ENCODE assay signal across 8 mouse cellular contexts in the genomic region with DNA sequence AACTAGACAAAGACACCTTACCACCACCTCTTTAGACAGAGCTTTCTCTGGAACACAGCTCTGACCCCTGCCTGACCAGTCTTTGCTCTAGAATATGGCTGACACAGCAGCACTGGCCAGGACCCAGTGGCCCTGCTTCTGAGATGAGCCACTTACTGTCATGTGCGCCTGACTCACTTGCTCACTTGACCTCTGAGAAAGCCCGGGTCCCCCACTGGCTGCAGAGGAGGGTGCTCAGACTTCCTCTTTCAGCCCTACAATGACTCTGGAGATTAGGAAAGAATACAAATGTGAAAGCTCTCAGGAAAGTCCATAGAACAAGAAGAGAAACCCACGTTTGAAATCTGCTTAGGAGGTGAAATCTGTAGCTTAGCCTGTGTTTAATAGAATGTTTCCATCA. TPM values are rescaled to one million over a fixed set of nuclear protein-coding genes. Genes with fewer than 3 reads are reported as not detected.
DNase-seq lines count a peak whose midpoint lies in the region; ATAC-seq and TF ChIP-seq lines count a peak whose summit lies in the region.

No protein-coding gene starts in this region.

- H3K4me3 ChIP-seq in kidney, embryonic 14.5 days (ENCODE audit: low read length) = no peak overlapping the region
- no peak overlapping the region for H3K4me3 ChIP-seq in MEL (ENCODE audit: control insufficient read depth in 1 of 2, insufficient read depth in 1 of 2, low read depth in 2 of 2, low read length in 2 of 2)
- H3K4me3 ChIP-seq in hindbrain, postnatal 0 days (ENCODE audit: low read length) = no peak overlapping the region

- no peak for TF ChIP-seq EP300 in MEL (IDR thresholded peaks at IDR 0.05; ENCODE audit: low read depth in 1 of 2, low read length in 2 of 2)

- TF ChIP-seq CTCF in MEL (IDR thresholded peaks at IDR 0.05 in 2 of 3, conservative IDR thresholded peaks at IDR 0.05 in 1 of 3; ENCODE audit: control insufficient read depth in 1 of 3, insufficient read depth in 1 of 3, low read depth in 2 of 3, low read length in 3 of 3, poor library complexity in 1 of 3, severe bottlenecking in 1 of 3) = no peak
- no peak for TF ChIP-seq CTCF in hindbrain, postnatal 0 days (IDR thresholded peaks at IDR 0.05; ENCODE audit: low read depth)

- TF ChIP-seq RAD21 in MEL (IDR thresholded peaks at IDR 0.05; ENCODE audit: low read depth, low read length) = no peak

- 78% methylated on average over 3 of the region's 3 CpGs for WGBS in kidney, embryonic 14.5 days
- 77% methylated on average over 3 of the region's 3 CpGs for WGBS in hindbrain, postnatal 0 days

- H3K4me1 ChIP-seq in kidney, embryonic 14.5 days (ENCODE audit: control insufficient read depth, insufficient read depth, low read length) = no peaks in the 10 kb centered on the region
- peaks cover 3 to 14% of the 10 kb centered on the region in 2 experiments for H3K4me1 ChIP-seq in MEL (ENCODE audit: control insufficient read depth in 1 of 2, insufficient read depth in 2 of 2, low read length in 2 of 2)
- no peaks in the 10 kb centered on the region for H3K4me1 ChIP-seq in hindbrain, postnatal 0 days (ENCODE audit: insufficient read depth, low read length)

- ATAC-seq in kidney, embryonic 14.5 days (ENCODE audit: low FRiP score, low TSS enrichment) = no peak
- no peak; the same call in 1 of the 2 replicates for ATAC-seq in hindbrain, postnatal 0 days

- H3K27me3 ChIP-seq in kidney, embryonic 14.5 days (ENCODE audit: control insufficient read depth, insufficient read depth, low read length) = no peaks in the 10 kb centered on the region
- H3K27me3 ChIP-seq in MEL (ENCODE audit: control insufficient read depth in 1 of 2, insufficient read depth in 2 of 2, low read length in 2 of 2) = no peaks in the 10 kb centered on the region
- H3K27me3 ChIP-seq in hindbrain, postnatal 0 days (ENCODE audit: insufficient read depth, low read length) = no peaks in the 10 kb centered on the region

- no peaks in the 10 kb centered on the region for H3K9me3 ChIP-seq in kidney, embryonic 14.5 days (ENCODE audit: control insufficient read depth, low read length)
- no peaks in the 10 kb centered on the region for H3K9me3 ChIP-seq in MEL (replicated peaks; ENCODE audit: insufficient read depth, low read length)
- H3K9me3 ChIP-seq in hindbrain, postnatal 0 days (ENCODE audit: low read length) = no peaks in the 10 kb centered on the region

- peak; percentile 58 for DNase-seq in kidney, adult 11 months
- peak; percentile 59 for DNase-seq in MEL (ENCODE audit: low read depth, low spot score)
- DNase-seq in heart, adult 8-10 months (ENCODE audit: low spot score) = peak; percentile 55
- peak; percentile 53 to 54 for DNase-seq in lung, adult 18-20 months
- DNase-seq in right cerebral cortex, adult 18-20 months = no peak
- no peak for DNase-seq in hindbrain, postnatal 0 days (ENCODE audit: low spot score)
- no peak for DNase-seq in cerebellum, postnatal 4 days (ENCODE audit: low spot score in 2 of 2)

- no peak overlapping the region for H3K4me2 ChIP-seq in kidney, embryonic 14.5 days (replicated peaks; ENCODE audit: low read depth, low read length)
- no peak overlapping the region for H3K4me2 ChIP-seq in hindbrain, postnatal 0 days (ENCODE audit: low read depth, low read length)

- no peak overlapping the region for H3K27ac ChIP-seq in kidney, embryonic 14.5 days (ENCODE audit: low read depth, low read length)
- peak overlapping the region; percentile 67 for H3K27ac ChIP-seq in MEL (ENCODE audit: control insufficient read depth, low read depth, low read length)
- no peak overlapping the region for H3K27ac ChIP-seq in hindbrain, postnatal 0 days

- H3K79me2 ChIP-seq in MEL (ENCODE audit: control insufficient read depth, insufficient read depth, low read length, poor library complexity) = no peaks in the 10 kb centered on the region

- H3K9ac ChIP-seq in kidney, embryonic 14.5 days (ENCODE audit: low read depth, low read length) = no peak overlapping the region
- 0 out of 2 replicates have a peak overlapping the region, but pooled peaks have one; percentile 38 for H3K9ac ChIP-seq in MEL (ENCODE audit: control insufficient read depth, low read depth, low read length, poor library complexity, severe bottlenecking)
- no peak overlapping the region for H3K9ac ChIP-seq in hindbrain, postnatal 0 days (replicated peaks; ENCODE audit: low read length)

- TF ChIP-seq POLR2A in MEL (IDR thresholded peaks at IDR 0.05; ENCODE audit: control insufficient read depth in 1 of 2, insufficient read depth in 1 of 2, low read depth in 1 of 2, low read length in 2 of 2, poor library complexity in 1 of 2) = no peak

- H3K36me3 ChIP-seq in kidney, embryonic 14.5 days (ENCODE audit: control insufficient read depth, insufficient read depth, low read length) = peaks cover 20% of the 10 kb centered on the region
- H3K36me3 ChIP-seq in MEL (ENCODE audit: control insufficient read depth in 1 of 2, insufficient read depth in 2 of 2, low read length in 2 of 2) = peaks cover 0 to 18% of the 10 kb centered on the region in 2 experiments; a peak in 2 of 4 replicates
- peaks cover 63% of the 10 kb centered on the region for H3K36me3 ChIP-seq in hindbrain, postnatal 0 days (ENCODE audit: insufficient read depth, low read length)

TF ChIP-seq in MEL, 35 proteins besides CTCF, POLR2A, EP300 and RAD21:
- TF ChIP-seq TBP (IDR thresholded peaks at IDR 0.05; ENCODE audit: low read depth, low read length) (peak; percentile 52; the same call in 1 of the 2 replicates), POLR2AphosphoS2 (IDR thresholded peaks at IDR 0.05; ENCODE audit: low read length) (no peak)

RNA-seq across cellular contexts. Expression of a gene that starts 45.1 kb away (rescaled TPM):
- 59.6 and 78.4 TPM in 2 replicates for polyA plus RNA-seq in kidney, embryonic 14.5 days (2014; fragmentation: Nextera tagmentation; extraction: Ambion mirVana)
- total RNA-seq in MEL (2012; rRNA removed) = 49.4 and 50.0 TPM in 2 replicates
- 10 to 100 TPM in 1 of 2 experiments, not detected in 1; 62.8 TPM for polyA plus RNA-seq in MEL (2012; ENCODE audit: insufficient read depth in 1 of 2, insufficient read length in 2 of 2, low read depth in 1 of 2, low replicate concordance in 2 of 2, missing spikeins in 1 of 2)
- total RNA-seq in heart, adult 8-10 months (2022) = 100 to 1,000 TPM; 199 to 220 (median 209) TPM
- 39.9 and 48.8 TPM in 2 replicates for total RNA-seq in hindbrain, postnatal 0 days (2014; rRNA removed)
- 60.7 and 61.8 TPM in 2 replicates for polyA plus RNA-seq in hindbrain, postnatal 0 days (2015; fragmentation: Nextera tagmentation; extraction: Ambion mirVana)

Comparison
In these comparisons a context has a peak if more than half of its experiments do, and no peak if none do; other contexts are left out.
1. DNase-seq: peak in kidney, adult 11 months (single experiment), MEL (single experiment), heart, adult 8-10 months (single experiment) and lung, adult 18-20 months (2 of 2); none in right cerebral cortex, adult 18-20 months (single experiment), hindbrain, postnatal 0 days (single experiment) and cerebellum, postnatal 4 days (0 of 2).